Mouse (Mus musculus): ENCODE measurements around the gene Ctsw.

Ctsw gene

GRCm38 (mm10) chr19:5461411-5461810, 6.9 kb downstream of the Ctsw start:
- no peak for DNase-seq

DNA sequence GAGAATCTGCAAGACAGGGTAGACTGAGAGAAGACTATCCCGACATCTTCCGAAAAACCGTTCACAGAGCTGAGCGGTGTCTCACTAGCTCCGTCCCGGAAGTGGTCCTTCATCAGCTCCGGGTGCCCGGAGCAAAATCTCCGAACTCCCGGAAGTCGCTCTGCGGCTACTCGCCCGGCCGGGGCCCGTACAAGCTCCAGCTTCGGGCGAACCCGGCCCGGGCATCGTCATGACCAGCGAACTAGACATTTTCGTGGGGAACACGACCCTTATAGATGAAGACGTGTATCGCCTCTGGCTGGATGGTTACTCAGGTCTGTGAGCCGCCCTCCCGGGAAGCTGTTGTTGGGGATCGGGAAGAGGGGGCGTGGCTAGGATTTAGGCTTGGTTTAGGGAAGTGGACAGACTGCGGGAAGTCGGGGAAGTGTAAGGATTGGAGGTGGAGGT, 7.8 kb downstream of the Ctsw start, which contains the start of gene Fibp:
Gene Fibp, plus strand, starts transcription at position 151 of the 447 bp plus-strand sequence.
- DNase-seq, result peak; percentile 91 to 94

DNA sequence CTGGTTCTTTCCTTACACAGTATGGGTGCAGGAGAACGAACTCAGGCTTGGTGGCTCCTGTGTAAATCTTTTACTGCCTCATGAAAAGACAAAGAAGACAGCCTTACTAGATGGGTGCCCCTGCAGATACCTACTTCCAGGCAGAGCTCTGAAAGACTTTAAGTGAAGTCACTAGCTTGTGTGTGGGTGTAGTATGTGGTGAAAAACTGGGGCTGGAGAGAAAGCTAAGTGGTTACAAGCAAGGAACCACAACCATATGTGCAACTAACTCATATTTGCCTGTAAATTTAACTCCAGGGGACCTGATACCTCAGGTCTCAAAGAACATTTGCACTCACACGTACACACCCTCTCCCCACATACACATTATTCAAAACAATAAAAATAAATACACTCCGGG, 8.4 kb downstream of the Ctsw start:
- no peak for DNase-seq

DNA sequence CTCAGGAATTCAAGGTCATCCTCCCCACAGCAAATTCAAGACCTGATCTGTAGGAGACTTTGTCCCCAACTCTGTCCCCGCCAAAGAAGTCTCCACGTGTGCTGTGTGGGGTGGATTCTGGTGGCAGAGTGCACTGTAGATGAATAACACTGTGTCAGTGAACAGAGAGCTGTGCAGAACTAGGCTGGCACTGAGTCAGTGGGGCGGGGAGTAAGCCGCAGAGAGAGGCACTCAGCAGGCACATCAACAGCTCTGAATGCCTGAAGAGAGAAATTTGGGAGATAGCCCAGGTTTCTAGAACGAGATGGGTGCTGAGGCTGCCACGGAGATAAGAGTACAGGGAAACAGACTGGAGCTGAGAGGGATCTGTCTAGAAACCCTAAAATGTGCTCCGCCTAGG, 9.3 kb downstream of the Ctsw start:
- no peak for DNase-seq

DNA sequence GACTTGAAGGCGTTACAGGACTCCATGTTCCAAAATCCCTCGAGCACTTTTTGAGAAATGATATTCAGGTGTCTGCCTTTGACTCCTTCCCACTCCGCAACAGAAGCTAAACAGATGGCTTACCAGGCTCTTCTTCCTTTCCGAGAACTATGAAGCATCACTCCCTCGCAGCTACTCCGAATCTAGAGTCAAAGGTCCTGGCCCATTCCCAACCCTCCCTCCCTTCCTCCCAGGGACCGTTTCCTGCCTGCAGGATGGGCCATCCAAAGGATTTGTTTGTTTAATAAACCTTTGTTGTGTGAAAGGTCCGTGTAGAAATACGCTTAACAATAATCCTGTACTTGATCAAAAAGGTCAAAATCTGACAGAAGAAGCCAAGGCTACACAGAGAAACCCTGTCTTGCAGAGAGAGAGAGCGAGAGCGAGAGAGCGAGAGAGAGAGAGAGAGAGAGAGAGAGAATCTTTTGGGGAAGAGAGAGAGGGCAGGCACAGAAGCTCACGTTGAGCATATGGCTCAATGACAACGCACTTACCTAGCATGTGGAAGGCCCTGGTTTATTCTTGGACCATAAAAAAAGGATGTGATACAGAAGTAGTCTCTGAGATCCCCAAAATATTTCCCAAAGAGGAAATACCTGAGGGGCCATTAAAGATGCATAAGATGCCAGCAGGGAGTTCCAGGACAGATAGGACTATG, 10.4 kb downstream of the Ctsw start, which contains the start of gene Ccdc85b:
Gene Ccdc85b, minus strand, starts transcription at position 149 of the 697 bp plus-strand sequence.
- peak in 1 of 2 experiments; percentile 54 for DNase-seq

DNA sequence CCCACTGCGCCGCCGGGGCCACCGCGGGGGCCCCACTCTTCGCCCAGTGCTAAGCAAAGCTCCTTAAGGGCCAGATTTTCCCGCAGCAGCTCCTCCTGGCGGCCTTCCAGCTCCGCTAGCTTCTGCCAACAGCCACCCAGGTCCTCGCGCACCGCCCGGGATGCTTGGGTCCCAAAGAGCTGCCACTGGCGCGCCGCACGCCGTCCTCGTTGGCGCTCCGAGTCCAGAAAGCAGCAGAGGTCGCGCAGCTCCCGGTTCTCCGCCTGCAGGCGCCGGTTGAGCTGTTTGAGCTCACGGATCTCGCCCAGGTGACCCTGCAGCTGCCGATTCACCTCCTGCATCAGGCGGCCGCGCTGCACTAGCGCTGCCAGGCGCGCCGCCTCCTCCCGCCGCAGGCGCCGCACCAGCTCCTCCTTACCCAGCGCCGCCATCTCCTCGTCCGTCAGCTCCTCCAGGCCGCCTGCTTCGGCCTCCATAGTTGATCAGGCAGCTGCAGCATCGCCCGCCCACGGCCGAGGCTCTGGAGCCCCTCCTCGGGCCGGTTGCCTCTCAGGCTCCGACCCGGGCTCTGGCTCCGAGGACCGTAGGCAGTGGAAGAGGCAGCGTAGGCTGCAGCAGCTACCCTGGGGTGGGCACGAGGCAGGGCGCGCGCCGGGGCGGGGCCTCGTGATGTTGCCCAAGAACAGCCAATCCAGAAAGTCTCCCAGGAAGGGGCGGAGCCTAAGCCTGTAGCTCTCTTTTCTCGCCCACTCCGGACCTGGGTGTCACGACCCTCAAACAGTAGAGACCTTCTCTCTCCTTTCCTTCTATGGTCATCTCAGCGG, 11.2 kb downstream of the Ctsw start:
- DNase-seq, result peak; percentile 95 to 98

DNA sequence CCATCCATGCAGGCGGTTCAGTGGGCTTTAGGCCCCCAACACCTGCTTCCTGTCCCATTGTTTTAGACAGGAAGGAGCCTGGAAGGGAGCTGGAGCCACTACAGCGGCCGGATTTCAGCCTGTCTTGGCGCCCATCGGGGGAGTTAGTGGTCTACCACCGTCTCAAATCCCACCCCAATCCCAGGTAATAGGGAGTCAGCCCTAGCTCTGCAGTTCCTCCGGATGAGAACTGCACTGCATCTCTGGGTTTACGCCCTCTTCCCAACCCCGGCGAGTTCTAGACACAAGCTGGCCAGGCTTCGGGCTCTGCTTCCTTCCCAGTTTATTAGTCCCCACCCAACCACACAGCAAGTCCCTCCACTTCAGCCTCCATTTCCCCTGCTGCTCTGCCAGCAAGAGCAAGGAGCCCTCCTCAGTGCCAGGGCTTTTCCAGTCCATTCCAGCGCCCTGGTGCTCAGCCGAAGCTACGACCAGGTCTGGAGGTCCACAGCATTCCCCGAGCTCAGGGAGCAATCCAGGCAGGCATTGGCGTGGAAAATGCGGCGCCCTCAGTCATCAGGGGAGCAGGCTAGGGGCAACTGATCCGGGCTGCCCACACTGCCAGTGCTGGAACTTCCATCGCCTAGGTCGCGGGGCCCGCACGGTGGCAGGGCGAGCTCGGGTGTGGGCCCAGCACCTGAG, 11.9 kb downstream of the Ctsw start:
- peak; percentile 50 to 64 for DNase-seq

DNA sequence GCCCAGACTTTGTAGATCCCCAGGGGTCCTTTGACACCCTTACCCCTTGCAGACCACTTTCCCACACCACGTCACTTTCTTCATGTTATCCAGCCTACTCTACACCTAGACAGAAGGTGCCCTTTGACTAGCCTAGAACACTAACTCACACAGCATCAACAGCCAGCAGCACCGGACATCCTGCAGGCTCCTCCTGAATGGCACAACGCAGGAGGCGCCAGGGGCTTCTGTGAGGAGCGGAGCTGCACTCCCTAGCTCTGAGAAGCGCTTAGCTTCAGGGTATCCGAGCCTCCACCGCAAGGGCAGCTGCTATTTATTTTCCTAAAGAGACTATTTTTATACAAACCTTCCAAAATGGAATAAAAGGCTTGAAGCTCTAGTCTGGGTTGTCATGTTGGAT, 12.7 kb downstream of the Ctsw start:
- peak in 1 of 2 experiments; percentile 34 for DNase-seq

GRCm38 (mm10) chr19:5455037-5455436, 13.3 kb downstream of the Ctsw start:
- peak in 1 of 2 experiments; percentile 10 for DNase-seq

DNA sequence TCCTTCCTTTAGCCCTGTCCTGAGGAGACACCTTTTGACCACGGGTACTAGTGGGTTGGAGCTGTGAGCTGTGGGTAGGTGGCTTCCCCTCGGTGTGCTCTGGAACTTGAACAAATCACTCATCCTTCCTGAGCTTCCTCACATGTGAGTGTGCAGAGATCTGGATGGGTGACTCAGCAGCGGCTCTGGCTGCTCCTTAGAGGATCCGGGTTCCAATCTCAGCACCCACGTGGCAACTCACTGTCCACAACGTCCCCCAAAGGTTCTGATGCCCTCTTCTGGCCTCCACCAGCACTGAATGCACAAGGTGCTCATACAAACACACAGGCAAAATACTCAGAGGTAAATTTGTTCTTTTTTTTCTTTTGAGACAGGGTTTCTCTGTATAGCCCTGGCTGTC, 16.5 kb downstream of the Ctsw start:
- peak in 1 of 2 experiments; percentile 4 for DNase-seq

GRCm38 (mm10) chr19:5449673-5450072, 18.6 kb downstream of the Ctsw start:
- no peak for DNase-seq

GRCm38 (mm10) chr19:5448354-5449150, 19.8 kb downstream of the Ctsw start:
- peak; percentile 29 to 44 for DNase-seq

DNA sequence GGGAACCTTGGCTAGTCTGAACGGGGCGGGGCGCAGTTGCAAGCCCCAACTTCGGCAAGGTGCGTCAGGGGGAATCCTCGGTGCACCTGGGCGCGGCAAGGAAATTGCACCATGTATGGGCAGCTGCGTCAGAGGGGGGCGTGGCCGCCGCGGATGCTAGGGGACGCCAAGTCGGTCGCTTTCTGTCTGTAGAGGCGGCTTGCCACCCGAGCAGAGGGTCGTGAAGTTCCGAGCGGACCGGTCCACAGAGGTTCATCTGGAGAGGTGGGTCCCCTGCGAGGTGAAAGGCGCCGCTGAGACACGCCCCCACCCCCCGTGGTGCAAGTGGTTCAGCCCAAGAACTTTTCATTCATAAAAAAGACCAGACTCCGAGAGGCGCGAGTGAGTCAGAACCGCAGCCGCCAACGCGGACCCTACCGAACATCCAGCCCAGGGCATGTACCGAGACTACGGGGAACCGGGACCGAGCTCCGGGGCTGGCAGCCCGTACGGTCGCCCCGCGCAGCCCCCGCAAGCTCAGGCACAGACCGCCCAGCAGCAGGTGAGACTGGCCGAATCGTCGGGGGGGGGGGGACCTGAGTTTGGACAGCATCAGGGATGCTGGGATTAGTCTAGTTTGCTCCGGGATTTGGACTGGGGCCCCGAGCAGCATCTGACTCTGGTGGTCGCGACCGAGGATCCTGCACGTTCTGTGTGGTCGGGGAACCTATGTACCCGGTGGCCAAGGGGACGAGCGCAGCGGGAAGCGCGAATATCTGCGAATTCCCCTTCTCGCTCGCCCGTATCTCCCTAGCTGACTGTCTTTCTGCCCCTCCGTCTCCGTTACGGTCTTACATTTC, 20.6 kb downstream of the Ctsw start, which contains the start of gene Fosl1:
Gene Fosl1, plus strand, starts transcription at position 33 of the 839 bp plus-strand sequence.
- peak; percentile 83 to 86 for DNase-seq

GRCm38 (mm10) chr19:5445747-5446146, 22.6 kb downstream of the Ctsw start:
- no peak for DNase-seq

GRCm38 (mm10) chr19:5444954-5445353, 23.4 kb downstream of the Ctsw start:
- DNase-seq, result peak; percentile 39 to 57

DNA sequence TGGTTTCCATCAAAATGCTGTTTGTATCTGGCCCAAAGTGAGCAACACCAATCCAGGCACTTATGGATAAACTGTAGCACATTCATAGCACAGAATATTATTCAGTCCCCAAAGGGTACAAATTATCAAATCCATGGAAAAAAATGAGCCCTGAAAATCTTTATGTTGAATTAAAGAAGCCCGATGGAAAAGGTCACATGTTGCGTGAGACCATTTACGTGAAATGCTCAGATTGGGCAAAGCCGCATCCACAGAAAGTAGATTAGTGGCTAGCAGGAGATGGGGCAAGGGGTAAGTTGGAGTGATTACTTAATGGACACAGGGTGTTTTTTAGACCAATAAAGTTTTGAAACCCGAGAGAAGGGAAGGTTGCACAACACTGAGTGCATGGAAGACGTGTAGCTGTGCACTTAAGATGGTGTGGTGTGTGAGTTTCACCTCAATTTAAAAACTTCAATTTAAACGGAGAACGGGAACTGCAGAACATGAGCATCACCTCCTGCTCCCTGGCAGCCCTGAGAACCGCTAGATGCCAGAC, 23.9 kb downstream of the Ctsw start:
- no peak for DNase-seq

DNA sequence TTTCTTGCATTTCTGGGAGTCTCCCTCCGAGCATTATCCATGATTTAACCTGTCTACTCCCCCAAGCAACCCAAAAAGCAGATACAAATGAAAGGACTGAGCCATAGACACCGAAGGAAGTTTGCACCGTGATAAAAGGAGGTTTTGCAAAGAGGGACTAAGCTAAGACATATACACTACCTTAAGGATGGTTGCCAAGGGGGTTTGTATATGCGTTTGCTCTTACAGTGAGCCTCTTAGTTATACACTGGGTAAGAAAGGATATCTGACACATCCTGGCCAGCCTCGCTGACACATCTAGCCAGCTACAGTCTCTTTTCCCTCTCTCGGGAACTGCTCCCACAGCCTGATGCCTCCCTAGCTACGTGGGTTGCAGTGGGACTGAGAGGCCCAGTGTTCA, 34.4 kb downstream of the Ctsw start:
- DNase-seq, result no peak

- DNase-seq, result peak; percentile 67 to 76
Observed at GRCm38 (mm10) chr19:5432992-5433852, 35.1 kb downstream of the Ctsw start.

GRCm38 (mm10) chr19:5431911-5432464, 36.3 kb downstream of the Ctsw start:
- no peak for DNase-seq

DNA sequence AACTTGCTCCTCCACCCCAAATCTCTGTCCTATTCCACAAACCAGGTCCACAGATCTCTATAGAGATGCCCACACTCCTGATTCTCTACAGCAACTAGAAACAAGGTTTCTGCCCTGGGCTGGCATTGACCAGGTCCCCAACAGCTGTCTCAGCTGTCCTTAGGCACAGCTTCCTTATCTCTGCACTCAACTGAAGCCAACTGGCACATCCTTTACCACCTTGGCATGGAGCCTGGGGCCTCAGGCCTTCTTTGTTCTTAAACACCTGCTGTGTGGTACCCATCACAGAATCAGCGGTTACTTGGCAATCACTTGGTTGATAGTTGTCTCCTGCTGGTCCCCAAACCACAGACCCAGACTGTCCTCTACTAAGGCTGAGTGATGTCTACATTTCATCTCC, 37.9 kb downstream of the Ctsw start:
- DNase-seq, result no peak
